Mouse (Mus musculus) G1E (cell line): ENCODE measurements around the gene Vmn1r120.
"Not testable (repeated sequence)": the region's sequence is repeated elsewhere in the genome, so short reads cannot be mapped to it uniquely, and the experiment has no call there.

ENCODE experiments used
- CTCF ChIP-seq: IDR thresholded peaks from 2 replicates; pipeline ENCODE4 v1.5.1; 2012; ENCODE audit warnings: low read depth, low read length, inconsistent platforms, mixed read lengths
- GATA2 ChIP-seq: IDR thresholded peaks from 2 replicates; pipeline ENCODE4 v1.6.1; 2012; ENCODE audit warnings: low read depth, low read length, inconsistent platforms, borderline replicate concordance
- TAL1 ChIP-seq: conservative IDR thresholded peaks from 2 replicates; pipeline ENCODE4 v1.6.1; 2012; ENCODE audit warnings: low read depth, low read length, inconsistent platforms, mixed read lengths

DNA sequence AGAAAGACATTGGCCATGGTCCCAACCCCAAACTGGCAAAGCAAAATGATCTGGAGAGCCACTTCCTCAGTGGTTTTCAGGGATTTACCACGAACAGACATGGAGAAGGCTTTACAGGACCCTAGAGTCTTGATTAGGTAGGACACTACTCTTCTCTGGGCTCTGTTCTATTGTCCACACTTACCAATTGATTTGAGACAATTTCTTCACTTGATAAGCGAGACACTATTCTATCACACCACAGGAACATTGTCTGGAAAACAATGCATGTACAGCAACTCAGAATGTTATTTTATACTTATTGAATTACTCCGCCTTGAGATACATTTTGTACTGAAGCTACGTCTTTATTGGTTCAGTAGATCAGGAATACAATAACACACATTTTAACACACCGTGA is 44.8 kb upstream of the Vmn1r120 start, which contains the start of gene Vmn1r121:
- not testable (repeated sequence) for TF ChIP-seq CTCF, TAL1, GATA2
